Mouse (Mus musculus) layer of hippocampus, adult 8-10 months (tissue): ENCODE results near the gene Prdm4. TPM values are rescaled to one million over a fixed set of nuclear protein-coding genes. Genes with fewer than 3 reads are reported as not detected.

Experiments
- DNase-seq, 2 experiments: peaks; one replicate each; pipeline ENCODE4 v3.0.0; 2022; ENCODE audit warnings: low spot score in 2 of 2
- total RNA-seq, 4 experiments: library from RNA; stranded (reverse); gene quantifications; 2 replicates each; pipeline ENCODE4 v1.2.4; 2022

Prdm4 gene
- 10 to 100 TPM; 25.5 to 31.2 (median 28.9) TPM for total RNA-seq

DNA sequence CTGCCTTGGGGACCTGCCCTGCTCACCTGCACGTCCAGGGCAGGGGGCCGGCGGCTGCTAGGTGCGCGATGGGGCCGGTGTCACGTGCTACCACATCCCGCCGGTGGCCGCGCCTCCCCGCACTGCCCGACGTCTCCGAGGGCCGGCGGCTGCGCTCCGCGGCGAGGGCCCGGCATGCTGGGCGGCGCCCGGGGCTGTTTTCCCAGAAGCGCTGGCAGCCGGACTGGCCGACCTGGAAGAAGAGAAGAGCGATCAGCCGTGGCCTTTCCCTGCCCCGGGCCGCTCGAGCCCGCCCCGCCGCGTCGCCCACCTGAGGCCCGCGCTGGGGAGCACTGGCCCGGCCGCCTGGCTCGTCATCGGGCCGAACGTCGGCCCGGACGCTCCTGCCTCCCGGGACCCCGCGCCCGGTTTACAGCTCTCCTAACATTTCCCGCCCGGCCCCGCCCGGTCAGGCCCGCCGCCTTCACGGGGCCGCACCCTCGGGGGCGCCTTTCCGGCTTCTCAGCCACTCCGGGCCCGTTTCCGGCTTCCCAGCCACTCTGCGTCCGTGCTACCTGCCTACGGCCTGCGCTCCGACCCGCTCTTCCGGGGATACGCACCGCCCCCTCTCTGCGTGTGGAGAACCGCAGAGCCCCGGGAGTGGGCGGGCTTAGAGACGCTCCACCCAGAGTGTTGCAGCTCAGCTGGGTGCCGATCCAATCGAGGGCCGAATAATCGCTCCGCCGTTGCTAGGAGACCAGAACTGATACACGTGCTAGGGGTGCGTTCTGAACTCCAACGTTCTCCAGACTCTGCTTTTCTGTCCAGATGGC lies at the start of gene Prdm4:
Prdm4 (minus strand) TSS at position 645 of the 812 bp plus-strand sequence.
- peak; percentile 97 for DNase-seq

DNA sequence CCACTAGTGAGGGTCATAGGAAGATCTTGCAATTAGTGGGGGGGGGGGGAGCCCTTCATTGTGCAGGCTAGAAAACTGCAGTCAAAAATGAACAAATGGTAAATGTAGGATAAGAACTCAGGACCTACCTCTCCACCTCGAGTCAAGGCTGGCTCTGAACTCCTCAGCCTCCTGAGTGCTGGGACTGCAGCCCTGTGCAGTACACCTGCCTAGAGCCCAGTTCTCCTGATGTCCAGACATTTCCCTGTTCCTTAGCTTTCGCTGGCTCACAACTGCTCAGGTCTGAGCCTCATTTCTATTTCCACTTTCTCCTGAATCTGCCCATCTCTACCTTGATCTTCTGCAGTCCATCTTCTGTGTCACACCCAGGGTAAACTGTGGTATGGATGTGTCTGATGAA lies 49.5 kb upstream of the Prdm4 start:
- DNase-seq = no peak

DNA sequence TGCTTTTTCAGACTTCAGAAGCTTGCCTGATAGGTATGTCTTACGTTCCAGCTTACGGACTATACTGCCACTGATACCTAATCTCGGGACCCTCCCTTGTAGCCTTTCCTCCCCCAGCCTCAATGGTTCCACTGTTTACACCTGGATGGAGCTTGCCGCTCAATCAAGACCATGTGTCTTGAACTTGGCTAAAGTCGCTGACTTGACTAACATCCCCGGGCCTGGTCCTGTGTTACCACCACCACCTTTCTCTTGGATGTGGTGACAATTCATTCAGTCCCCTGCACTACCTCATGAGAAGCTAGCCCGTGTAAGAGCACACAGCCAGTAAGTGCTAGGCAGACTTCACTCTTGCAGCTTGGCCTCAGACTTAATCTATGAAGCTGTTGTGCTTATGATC lies 47.4 kb upstream of the Prdm4 start:
- DNase-seq = no peak

GRCm38 (mm10) chr10:85962897-85963296 lies 46.0 kb upstream of the Prdm4 start:
- no peak for DNase-seq

GRCm38 (mm10) chr10:85957464-85957950 lies 40.6 kb upstream of the Prdm4 start, which contains the start of gene Rtcb:
Rtcb (minus strand) TSS chr10:85957823.
- peak; percentile 90 to 97 for DNase-seq

DNA sequence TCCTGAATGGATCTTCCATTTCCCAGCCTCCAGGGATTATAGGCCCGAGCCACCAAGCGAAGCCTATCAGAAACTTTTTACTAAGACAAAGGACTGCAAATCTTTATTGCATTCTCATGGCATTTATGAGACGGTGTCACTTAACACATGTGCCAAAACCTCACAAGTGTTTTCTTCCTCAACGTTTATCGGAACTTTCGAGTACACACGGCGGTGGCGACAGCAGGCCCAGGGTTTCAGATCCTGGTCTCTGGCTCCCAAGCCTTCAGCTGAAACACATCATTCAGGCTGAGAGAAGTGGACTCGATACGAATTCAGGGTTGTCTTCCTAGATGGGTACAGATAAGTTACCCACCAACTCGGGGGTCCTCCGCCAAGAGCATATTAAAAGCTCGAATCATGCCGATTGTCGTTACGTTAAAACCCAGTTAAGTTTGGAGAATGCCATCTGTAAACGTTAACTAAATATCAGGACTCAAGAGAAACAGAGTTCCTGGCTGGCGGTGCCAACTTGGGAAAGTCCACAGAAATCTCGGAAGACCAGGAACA lies 40.0 kb upstream of the Prdm4 start:
- no peak for DNase-seq

DNA sequence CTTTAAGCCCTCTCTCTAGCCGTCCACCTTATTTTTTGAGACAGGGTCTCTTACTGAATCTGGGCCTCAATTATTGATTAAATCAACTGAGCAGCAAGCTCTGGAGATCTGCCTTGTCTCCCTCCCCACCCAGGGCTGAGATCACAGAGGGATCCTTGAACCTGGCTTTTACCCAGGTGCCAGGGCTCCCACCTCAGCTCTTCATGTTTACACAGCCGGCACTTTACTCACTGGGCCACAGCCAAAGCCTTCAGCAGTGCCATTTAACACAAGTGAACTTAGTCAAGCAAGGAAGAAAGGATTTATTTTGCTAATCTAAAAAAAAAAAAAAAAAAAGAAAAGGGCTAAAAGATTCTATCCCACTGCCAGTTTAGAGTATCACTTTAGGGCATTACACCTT lies 37.5 kb upstream of the Prdm4 start:
- no peak for DNase-seq

- no peak for DNase-seq
Observed at GRCm38 (mm10) chr10:85953401-85953800, 36.5 kb upstream of the Prdm4 start.

DNA sequence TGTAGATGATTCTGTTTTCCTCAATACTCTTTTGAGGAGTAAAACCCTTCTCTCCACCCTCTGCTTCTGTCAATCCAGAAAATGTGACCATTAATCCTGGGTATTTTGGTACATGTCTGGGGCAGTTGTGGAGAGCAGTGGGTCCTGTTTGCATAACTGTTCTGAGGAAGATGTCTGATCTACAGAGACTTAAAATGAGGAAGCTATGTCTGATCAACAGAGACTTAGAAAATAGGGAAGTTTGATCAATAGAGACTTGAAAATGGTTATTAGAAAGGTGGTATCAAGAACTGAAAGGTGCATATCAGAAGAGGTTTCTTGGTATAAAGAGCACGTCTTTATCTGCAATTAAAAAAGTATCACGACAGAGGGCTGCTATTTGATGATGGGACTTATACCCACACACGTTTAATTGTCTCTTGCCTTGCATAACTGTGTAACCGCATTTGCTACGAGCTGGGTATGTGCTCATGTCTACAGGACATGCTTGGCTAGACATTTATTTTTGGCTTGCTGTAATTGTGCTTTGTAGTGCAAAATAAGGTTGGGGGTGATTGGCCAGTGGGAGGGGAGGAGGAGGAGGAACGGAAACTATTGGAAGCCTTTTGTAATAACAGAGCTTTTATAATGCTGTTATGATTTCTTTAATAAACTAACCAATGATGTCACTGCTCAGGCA lies 35.0 kb upstream of the Prdm4 start:
- DNase-seq = no peak

GRCm38 (mm10) chr10:85948483-85949196 lies 31.7 kb upstream of the Prdm4 start:
- DNase-seq = no peak

GRCm38 (mm10) chr10:85936280-85936965 lies 19.5 kb upstream of the Prdm4 start:
- no peak for DNase-seq

DNA sequence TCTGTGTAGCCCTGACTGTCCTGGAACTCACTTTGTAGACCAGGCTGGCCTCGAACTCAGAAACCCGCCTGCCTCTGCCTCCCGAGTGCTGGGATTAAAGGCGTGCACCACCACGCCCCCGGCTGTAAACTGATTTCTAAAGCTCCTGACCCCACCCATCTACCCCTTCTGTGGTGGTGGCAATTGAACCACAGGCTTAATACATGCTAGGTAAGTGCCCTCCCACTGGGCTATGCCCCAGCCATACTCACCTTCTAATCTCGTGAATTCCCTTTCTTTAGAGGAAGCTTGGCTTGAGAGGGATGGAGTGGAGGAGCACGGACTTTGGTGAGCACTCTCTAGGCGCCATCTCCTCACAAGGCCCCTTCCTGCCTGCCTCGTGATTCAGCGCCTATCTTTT lies 13.0 kb upstream of the Prdm4 start:
- DNase-seq = no peak

GRCm38 (mm10) chr10:85929208-85929591 lies 12.3 kb upstream of the Prdm4 start:
- DNase-seq = no peak

GRCm38 (mm10) chr10:85928499-85929207 lies 11.7 kb upstream of the Prdm4 start:
- peak; percentile 58 to 74 for DNase-seq

DNA sequence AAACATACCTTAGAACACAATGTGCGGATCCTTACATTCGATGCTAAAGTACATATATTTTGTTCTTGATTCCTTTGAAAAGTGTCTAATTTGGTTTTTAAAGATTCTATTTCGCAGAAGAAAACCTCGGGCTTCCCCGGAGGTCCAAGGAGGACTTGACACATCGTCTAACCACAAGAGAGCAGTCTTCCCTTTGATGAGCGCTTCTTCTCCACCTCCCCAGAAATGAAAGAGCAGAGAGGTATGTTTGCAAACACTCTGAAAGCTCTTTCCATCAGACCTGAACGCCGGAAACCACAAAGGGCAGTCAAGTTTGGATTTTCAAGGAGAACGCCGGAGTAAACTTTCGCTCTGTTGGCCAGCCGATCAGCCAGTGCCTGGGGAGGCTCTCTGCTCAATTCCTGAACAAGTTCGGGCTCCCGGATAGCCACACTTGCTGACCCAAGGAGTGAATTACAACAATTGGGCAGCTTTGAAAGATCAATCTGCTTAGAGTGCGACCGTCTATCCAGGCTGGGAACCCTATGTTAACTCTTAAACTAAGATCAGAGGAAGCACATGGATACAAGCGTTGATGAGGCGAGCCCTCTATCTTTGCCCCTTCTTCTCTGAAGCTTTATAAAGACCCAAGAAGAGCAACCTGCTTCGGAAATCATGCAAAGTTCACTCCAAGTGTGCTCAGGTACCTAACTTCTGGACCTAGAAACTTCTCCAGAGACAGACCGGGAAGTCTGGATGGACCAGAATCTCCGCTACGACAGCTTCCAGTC lies 10.9 kb upstream of the Prdm4 start, which contains the start of gene Ascl4:
Ascl4 (plus strand) TSS at position 6 of the 770 bp plus-strand sequence.
- no peak for DNase-seq

DNA sequence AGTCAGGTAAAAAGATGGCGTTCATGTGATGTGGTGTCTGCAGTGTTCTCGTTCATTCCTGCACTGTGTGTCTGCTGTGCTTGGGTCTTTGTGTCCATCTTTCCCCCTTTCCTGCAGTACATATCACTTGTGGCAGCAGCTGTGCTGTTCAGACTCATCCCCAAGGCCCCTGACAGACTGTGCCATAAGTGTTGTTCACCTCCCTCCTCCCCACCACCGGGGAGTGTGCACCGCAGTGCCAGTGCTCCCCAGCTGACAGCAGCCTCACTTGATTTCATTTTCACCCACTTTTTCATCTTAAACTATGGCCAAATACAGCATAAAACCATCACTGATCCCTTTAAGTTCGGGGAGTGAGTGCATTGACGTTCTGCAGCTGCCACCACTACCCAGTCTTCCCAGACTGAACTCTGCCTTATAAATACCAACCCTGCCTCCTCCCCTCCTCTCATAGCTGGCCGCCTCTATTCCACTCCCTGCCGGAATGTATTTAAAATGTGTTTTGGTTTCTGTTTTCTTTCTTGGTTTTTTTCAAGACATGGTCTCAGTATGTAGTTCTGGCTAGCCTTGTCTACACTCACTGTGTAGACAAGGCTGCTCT lies 37.0 kb downstream of the Prdm4 start:
- no peak for DNase-seq

GRCm38 (mm10) chr10:85875812-85876211 lies 41.1 kb downstream of the Prdm4 start:
- no peak for DNase-seq

- DNase-seq = no peak
Observed at GRCm38 (mm10) chr10:85873861-85874544, 42.9 kb downstream of the Prdm4 start.

DNA sequence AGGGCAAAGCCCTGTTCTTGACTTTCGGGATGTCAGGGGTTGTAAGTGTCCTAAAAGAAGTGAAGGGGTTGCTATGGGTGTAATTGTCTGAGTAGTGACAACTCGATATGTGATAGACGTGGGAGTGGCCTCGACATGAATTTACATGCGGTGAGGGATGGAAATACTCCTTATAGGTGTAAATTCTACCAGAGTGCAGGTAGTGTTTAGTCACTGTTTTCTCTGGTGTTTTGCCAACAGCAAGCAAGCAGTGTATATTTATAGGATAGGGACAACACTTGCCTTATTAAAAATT lies 44.5 kb downstream of the Prdm4 start:
- DNase-seq = no peak
